Mouse (Mus musculus): Measurements from ENCODE around the gene Gga1. TPM values are rescaled to one million over a fixed set of nuclear protein-coding genes. Genes with fewer than 3 reads are reported as not detected.
"Not testable (repeated sequence)": the region's sequence is repeated elsewhere in the genome, so short reads cannot be mapped to it uniquely, and the experiment has no call there.

Gga1 gene
- total RNA-seq, 2 experiments from 2014 or later: 55.2 to 57.2 TPM

GRCm38 (mm10) chr15:78843581-78844469, 33.2 kb upstream of the Gga1 start:
- DNase-seq (ENCODE audit: low spot score in 2 of 2): peak in 1 of 2 experiments; percentile 52

GRCm38 (mm10) chr15:78844791-78845190, 32.2 kb upstream of the Gga1 start:
- DNase-seq (ENCODE audit: low spot score in 2 of 2): peak; percentile 64 to 70

DNA sequence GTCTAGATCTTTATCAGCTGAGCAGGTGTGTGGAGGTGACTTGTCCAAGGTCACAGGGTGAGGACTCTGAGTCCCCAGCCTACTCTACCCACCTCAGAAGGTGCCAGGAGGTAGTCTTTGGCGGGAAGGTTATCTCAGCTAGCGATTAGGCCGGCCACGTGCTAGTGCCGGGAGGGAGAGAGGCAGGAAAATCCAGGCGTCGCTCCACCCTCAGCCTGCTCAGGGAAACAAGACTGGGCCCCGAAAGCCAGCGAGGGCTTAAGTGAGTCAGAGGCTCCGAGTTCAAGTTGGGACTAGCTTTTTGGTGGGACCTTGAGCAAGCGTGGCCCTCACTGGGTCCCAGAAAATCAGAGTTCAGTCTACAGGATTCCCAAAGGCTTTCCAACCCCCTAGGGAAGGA, 31.7 kb upstream of the Gga1 start:
- DNase-seq (ENCODE audit: low spot score in 2 of 2): peak in 1 of 2 experiments; percentile 35

- peak in 1 of 2 experiments; percentile 29 for DNase-seq (ENCODE audit: low spot score in 2 of 2)
Measured at GRCm38 (mm10) chr15:78845867-78846266, 31.1 kb upstream of the Gga1 start.

GRCm38 (mm10) chr15:78846352-78846751, 30.6 kb upstream of the Gga1 start:
- no peak for DNase-seq (ENCODE audit: low spot score in 2 of 2)

DNA sequence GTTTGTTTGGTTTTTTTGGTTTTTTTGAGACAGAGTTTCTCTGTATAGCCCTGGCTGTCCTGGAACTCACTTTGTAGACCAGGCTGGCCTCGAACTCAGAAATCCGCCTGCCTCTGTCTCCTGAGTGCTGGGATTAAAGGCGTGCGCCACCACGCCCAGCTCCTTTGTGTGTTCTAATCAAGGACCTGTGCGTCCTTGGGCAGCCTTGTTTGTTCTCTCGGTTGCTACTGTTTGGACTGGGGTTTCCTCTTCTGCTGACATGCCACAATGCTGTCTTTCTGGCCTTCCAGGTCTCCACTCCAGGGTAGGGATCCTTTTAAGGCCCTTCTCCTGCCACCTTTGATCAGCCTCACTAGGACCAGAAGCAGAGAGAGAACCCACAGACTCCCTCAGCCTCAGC, 30.2 kb upstream of the Gga1 start:
- DNase-seq (ENCODE audit: low spot score in 2 of 2): not testable (repeated sequence)

GRCm38 (mm10) chr15:78848467-78848866, 28.5 kb upstream of the Gga1 start:
- DNase-seq (ENCODE audit: low spot score in 2 of 2): peak; percentile 89 to 90

- DNase-seq (ENCODE audit: low spot score in 2 of 2): peak in 1 of 2 experiments; percentile 24
Measured at GRCm38 (mm10) chr15:78849485-78849884, 27.5 kb upstream of the Gga1 start.

- no peak for DNase-seq (ENCODE audit: low spot score in 2 of 2)
Measured at GRCm38 (mm10) chr15:78850059-78850824, 26.7 kb upstream of the Gga1 start.

DNA sequence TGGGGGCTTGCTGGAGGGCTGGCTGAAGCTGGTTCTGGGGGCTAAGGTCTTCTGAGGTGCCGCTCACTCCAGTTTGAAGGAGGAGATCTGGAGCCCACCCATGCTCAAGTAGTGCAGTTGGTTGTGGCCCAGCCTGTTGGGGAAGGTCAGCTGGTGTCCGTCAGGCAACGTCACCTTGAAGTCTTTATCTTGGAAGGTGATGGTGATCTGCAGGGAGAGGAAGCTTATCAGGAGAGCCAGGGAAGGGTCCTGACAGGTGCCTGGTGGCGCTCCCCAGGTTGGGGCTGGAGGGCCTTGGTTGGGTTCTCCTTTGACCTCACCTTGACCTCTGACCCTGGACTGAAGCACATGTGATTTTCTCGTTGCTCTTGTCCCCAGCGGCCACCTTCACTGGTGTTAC, 26.0 kb upstream of the Gga1 start:
- DNase-seq (ENCODE audit: low spot score in 2 of 2): no peak

DNA sequence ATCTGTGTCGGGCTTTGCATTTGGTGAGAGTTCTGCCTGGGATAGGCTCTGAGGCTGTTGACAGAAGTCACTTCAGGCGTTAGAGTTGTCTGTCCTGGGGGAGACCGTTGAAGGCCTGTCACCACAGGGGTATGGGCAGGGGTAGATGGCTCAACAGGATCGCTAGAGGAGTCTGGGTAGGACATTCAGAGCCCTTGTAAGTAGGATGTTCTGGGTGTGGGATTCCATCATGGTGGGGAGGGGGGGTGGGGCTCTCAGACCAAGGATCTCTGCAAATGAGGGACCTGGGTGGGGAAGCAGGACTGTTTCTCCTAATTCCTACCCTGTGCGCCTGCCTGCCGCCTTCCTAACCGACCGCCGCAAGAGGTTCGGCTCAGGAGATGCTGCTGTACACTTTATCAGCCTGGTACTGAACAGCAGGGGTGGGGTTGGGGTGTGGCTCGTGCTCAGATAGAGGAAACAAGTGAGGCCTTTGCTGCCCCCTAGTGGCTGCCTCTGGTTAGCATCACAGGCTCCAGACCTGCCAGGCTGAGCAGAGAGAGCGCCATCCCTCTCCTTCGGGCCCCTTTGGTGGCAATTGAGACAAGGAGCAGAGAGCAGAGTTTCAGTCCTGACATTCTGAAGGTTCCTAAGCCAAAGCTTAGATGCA, 25.4 kb upstream of the Gga1 start:
- DNase-seq (ENCODE audit: low spot score in 2 of 2): peak; percentile 92 to 93

- no peak for DNase-seq (ENCODE audit: low spot score in 2 of 2)
Measured at GRCm38 (mm10) chr15:78855303-78855965, 21.6 kb upstream of the Gga1 start, which contains the start of gene Lgals2. Lgals2 (minus strand) TSS chr15:78855529.

GRCm38 (mm10) chr15:78857009-78857408, 20.0 kb upstream of the Gga1 start:
- DNase-seq (ENCODE audit: low spot score in 2 of 2): no peak

GRCm38 (mm10) chr15:78859311-78859710, 17.7 kb upstream of the Gga1 start:
- DNase-seq (ENCODE audit: low spot score in 2 of 2): no peak

GRCm38 (mm10) chr15:78859714-78860113, 17.3 kb upstream of the Gga1 start:
- no peak for DNase-seq (ENCODE audit: low spot score in 2 of 2)

DNA sequence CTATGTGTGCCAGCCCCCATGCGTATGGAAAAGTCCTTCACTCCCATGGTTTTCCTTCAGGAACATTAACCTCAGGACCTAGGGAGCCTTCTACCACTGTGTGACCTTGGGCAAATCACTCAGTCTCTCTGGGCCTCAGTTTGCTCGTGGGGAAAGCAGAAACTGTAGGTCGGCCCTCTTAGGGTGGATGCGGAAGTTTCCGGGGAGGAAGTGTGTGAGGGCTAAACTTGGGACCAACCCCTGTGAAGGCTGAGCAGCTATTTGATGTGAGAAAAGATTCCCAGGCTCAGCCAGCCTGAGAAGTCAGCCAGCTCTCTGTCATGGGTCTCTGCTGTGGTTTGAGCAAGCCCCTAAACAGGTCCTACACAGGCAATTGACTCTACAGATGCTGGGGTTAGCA, 14.7 kb upstream of the Gga1 start:
- no peak for DNase-seq (ENCODE audit: low spot score in 2 of 2)

DNA sequence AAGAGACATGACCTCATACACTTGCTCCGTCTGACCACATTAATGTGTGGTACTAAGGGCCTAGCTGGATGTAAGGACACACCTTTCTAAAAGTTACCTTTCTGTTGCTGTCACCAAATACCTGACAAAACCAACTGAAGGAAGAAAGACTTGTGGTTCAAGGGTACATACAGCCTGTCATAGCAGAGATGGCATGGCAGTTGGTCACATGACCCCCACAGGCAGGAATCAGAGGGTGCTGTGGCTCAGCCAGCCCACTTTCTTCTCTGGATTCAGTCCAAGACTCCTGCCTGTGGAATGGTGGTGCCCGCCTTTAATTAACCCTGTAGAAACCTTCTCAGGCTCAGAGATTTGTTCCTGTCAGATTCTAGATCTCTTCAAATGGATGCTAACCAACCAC, 13.8 kb upstream of the Gga1 start:
- no peak for DNase-seq (ENCODE audit: low spot score in 2 of 2)

- DNase-seq (ENCODE audit: low spot score in 2 of 2): no peak
Measured at GRCm38 (mm10) chr15:78863852-78864253, 13.1 kb upstream of the Gga1 start.

- DNase-seq (ENCODE audit: low spot score in 2 of 2): no peak
Measured at GRCm38 (mm10) chr15:78868398-78868797, 8.6 kb upstream of the Gga1 start.

DNA sequence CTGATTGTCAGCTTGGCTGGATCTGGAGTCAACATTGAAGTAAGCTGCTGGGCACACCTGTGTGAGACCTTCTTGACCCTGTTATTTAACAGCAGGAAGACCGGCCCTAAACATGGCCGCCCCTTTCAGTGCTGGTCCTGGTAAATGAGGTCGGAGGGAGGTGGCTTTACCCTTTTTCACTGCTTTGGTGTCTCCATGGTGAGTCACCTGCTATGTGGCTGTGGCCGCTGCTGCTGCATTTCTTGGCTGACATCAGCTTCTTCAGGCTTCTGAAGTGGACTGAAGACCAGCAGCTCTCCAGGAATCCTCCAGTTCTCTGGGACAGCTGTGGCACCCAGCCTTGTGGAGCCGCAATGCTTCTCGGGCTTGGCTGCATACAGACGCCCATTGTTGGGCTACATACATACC, 8.2 kb upstream of the Gga1 start:
- no peak for DNase-seq (ENCODE audit: low spot score in 2 of 2)

DNA sequence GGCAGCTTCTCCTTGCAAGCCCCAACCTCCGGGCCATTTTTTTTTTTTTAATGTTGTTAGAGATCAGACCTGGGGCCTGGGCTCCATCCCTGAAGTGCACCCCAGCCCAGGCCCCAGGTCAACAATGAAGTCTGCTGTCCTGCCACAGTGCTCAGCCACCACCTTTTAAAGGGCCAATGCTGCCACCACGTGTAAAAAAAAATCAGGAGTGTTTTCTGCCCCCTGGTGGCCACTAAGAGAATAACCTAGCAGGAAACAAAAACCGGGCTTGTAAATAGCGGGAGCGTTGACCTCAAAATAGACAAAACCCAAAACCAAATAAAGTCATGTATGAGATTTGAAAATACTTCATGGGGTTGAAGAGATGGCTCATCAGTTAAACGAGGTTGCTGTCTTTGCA, 7.2 kb upstream of the Gga1 start:
- DNase-seq (ENCODE audit: low spot score in 2 of 2): peak; percentile 51 to 57

Measured in adrenal gland, adult 18-20 months (tissue).